Mouse (Mus musculus) ES-E14 (cell line): ENCODE measurements around the gene Ess2. TPM values are rescaled to one million over a fixed set of nuclear protein-coding genes. Genes with fewer than 3 reads are reported as not detected.

Source experiments
- DNase-seq: peaks from one replicate; pipeline ENCODE4 v3.0.0-alpha.2; 2013; ENCODE audit warnings: low read depth, low spot score
- H3K27ac ChIP-seq: 2 replicates; pipeline ENCODE4 v1.5.1; 2012; ENCODE audit warnings: low read depth, mild to moderate bottlenecking, low read length, moderate library complexity, mixed read lengths; ENCODE audit not compliant: poor library complexity, insufficient read depth, severe bottlenecking
- H3K36me3 ChIP-seq: 2 replicates; pipeline ENCODE4 v1.6.1; 2012; ENCODE audit warnings: mild to moderate bottlenecking, low read length, moderate library complexity, mixed read lengths; ENCODE audit not compliant: control insufficient read depth, poor library complexity, insufficient read depth, severe bottlenecking
- H3K4me1 ChIP-seq, 2 experiments: fragments of 150-350 bp in 1 of 2; sonication (generic) in 1 of 2; 2 replicates each; pipeline ENCODE4 v1.6.1; 2012; ENCODE audit warnings: low read length in 2 of 2, mild to moderate bottlenecking in 1 of 2, mixed read lengths in 1 of 2; ENCODE audit not compliant: control insufficient read depth in 2 of 2, insufficient read depth in 2 of 2, poor library complexity in 1 of 2
- H3K4me3 ChIP-seq, 2 experiments: fragments of 150-350 bp in 1 of 2; sonication (generic) in 1 of 2; 2 replicates each; pipeline ENCODE4 v1.5.1; 2012; ENCODE audit warnings: low read length in 2 of 2, low read depth in 1 of 2, mild to moderate bottlenecking in 1 of 2, mixed read lengths in 1 of 2; ENCODE audit not compliant: insufficient read depth in 1 of 2, poor library complexity in 1 of 2, severe bottlenecking in 1 of 2
- H3K9ac ChIP-seq: 2 replicates; pipeline ENCODE4 v1.6.1; 2012; ENCODE audit warnings: low read depth, mild to moderate bottlenecking, low read length, mixed read lengths; ENCODE audit not compliant: poor library complexity, insufficient read depth, severe bottlenecking
- H3K9me3 ChIP-seq: fragments of 150-350 bp; sonication (generic); 2 replicates; pipeline ENCODE4 v1.6.1; 2012; ENCODE audit warnings: low read depth, mild to moderate bottlenecking, low read length; ENCODE audit not compliant: control insufficient read depth, insufficient read depth
- CHD2 ChIP-seq: IDR thresholded peaks from 2 replicates; pipeline ENCODE4 v1.6.1; 2014; ENCODE audit warnings: mild to moderate bottlenecking, low read depth, low read length, inconsistent platforms
- HCFC1 ChIP-seq: IDR thresholded peaks from 2 replicates; pipeline ENCODE4 v1.6.1; 2012; ENCODE audit warnings: low read length, inconsistent platforms, borderline replicate concordance; ENCODE audit not compliant: insufficient read depth
- MAFK ChIP-seq: IDR thresholded peaks from 2 replicates; pipeline ENCODE4 v1.6.1; 2014; ENCODE audit warnings: mild to moderate bottlenecking, low read depth, low read length, inconsistent platforms; ENCODE audit not compliant: insufficient read depth
- ZC3H11A ChIP-seq: IDR thresholded peaks from 2 replicates; pipeline ENCODE4 v1.6.1; 2012; ENCODE audit warnings: low read depth, mild to moderate bottlenecking, inconsistent platforms, low read length, borderline replicate concordance
- ZNF384 ChIP-seq: IDR thresholded peaks from 2 replicates; pipeline ENCODE4 v1.6.1; 2012; ENCODE audit warnings: low read depth, low read length, inconsistent platforms
- in situ Hi-C, 2 experiments: fragments of 600-800 bp; cut with MboI; formaldehyde crosslinking; loops; one replicate each; pipeline ENCODE4 v1.15.1; 2025; ENCODE audit warnings: low sequenced_read_pairs in 2 of 2, inconsistent platforms in 1 of 2; ENCODE audit not compliant: unreplicated experiment in 2 of 2
- total RNA-seq: library from RNA; depleted of rRNA; stranded (reverse); fragments of 300-350 nt; gene quantifications from 2 replicates; pipeline ENCODE4 v1.2.3, GENCODE M21; 2012

Ess2 gene
- total RNA-seq, 1 experiment, result 27.2 TPM

- Histone ChIP-seq H3K4me1 (peaks cover 6 to 31% of the 10 kb centered on the region in 2 experiments; a peak in 3 of 4 replicates), H3K27ac (peak overlapping the region; percentile 85)
Observed at GRCm38 (mm10) chr16:17927351-17928082, 16.4 kb upstream of the Ess2 start.

DNA sequence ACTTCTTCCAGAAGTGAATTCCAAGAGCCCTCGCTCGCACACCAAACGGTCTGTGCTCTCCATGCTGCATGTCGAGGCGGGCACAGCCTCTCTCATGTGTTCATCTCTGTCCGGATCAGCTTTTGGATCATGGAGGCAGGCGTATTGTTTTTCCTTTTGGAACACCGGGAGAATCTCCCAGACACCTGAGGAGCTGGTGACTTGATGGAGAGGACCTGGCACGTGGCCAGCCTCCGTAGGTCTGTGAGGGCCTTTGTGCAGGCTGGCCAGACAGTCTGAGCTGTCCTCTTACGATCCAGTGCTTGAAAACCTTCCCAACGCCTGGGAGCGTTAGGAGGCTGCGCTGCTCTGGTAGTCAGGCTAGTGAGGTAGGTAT is 11.0 kb upstream of the Ess2 start:
- no peaks in the 10 kb centered on the region for H3K9me3 ChIP-seq
- in situ Hi-C loops, result no loop called here
- DNase-seq, result no peak
- H3K9ac ChIP-seq, result peak overlapping the region; percentile 94
- peak overlapping the region; percentile 81 to 90 for H3K4me3 ChIP-seq
- peaks cover 2 to 24% of the 10 kb centered on the region in 2 experiments; a peak in 3 of 4 replicates for H3K4me1 ChIP-seq
- peak overlapping the region; percentile 34; the same call in 1 of the 2 replicates for H3K27ac ChIP-seq
- H3K36me3 ChIP-seq, result peaks cover 26% of the 10 kb centered on the region
- TF ChIP-seq HCFC1 (no peak), ZNF384 (no peak), CHD2 (no peak)

More at GRCm38 (mm10) chr16:17927351-17928082, 16.4 kb upstream of the Ess2 start:
- in situ Hi-C loops, result no loop called here
- Histone ChIP-seq H3K36me3 (peaks cover 26% of the 10 kb centered on the region), H3K9me3 (no peaks in the 10 kb centered on the region), H3K9ac (peak overlapping the region; percentile 87), H3K4me3 (peak overlapping the region; percentile 88 to 92)
- DNase-seq, result no peak
- 0 out of 2 replicates have a peak, but pooled peaks have one; percentile 25 for TF ChIP-seq HCFC1
- TF ChIP-seq ZC3H11A, result no peak

DNA sequence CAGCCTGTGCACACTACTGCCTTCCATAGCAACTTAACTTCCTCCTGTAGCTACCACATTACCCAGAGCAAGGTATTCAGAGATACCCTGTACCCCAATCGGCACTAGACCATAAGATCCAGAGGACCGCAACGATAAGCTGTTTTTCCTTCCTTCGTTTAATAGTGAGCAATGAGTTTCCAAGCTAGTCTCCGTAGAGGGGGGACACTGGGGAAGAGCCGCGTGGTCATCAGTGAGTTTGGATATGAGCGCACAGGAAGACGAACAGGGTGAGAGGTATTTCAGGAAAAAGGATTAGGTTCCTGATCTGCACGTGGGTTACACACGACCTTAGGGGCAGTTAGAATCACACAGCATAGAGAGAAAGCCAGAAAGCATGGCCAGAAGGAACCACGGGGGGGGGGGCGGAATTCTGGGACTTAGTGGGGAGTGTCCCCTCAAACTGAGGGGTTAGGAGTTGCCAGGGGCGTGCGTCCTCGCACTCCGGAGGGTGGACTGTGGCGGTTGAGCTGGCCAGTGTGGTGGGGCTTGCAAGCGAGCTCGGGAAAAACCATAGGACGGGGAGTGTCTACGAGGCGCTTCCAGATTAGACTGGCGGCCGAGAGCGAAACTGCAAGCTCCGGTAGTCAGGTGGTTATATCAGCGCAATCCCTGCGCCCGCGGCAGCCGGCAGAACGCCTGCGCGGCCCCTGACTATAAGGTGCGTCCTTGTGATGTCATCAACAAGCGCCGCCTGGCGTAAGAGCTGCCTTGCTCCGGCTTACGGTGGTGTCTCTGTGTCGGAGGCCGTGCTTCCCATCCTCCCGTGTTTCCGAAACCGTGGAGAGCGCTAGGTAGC is 10.4 kb upstream of the Ess2 start:
- H3K9ac ChIP-seq, result peak overlapping the region; percentile 94
- H3K4me3 ChIP-seq, result peak overlapping the region; percentile 81 to 90
- peaks cover 2 to 21% of the 10 kb centered on the region in 2 experiments; a peak in 3 of 4 replicates for H3K4me1 ChIP-seq
- no peaks in the 10 kb centered on the region for H3K9me3 ChIP-seq
- peak; percentile 96 for DNase-seq
- in situ Hi-C loops, result no loop called here
- peak overlapping the region; percentile 56 for H3K27ac ChIP-seq
- peaks cover 20% of the 10 kb centered on the region for H3K36me3 ChIP-seq
- TF ChIP-seq ZNF384, result no peak
- no peak for TF ChIP-seq MAFK
- TF ChIP-seq HCFC1, result peak; percentile 79; the same call in 1 of the 2 replicates
- TF ChIP-seq ZC3H11A, result peak; percentile 40; the same call in 1 of the 2 replicates
- TF ChIP-seq CHD2, result no peak

DNA sequence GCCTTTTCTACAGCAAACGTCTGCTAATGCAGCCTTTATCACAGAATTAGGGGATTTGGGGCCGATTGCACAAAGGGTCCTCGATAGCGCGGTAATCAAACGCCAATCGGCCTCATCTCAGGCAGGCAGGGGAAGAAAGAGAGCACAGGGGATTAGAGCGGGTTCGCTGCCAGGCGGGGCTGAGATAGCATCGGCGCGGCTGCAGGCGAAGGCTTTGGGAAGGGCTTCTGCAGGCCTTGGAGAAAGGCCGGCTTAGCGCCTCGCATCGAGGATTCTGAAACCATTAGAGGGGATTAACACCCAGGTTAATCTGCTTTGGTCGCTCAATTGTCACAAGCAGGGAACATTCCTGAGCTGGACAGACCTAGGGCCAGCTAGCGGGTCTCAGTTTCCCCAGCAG is 9.4 kb upstream of the Ess2 start:
- H3K4me3 ChIP-seq, result peak overlapping the region; percentile 31 to 42; a peak in 3 of 4 replicates
- DNase-seq, result no peak
- no peak for TF ChIP-seq ZC3H11A
- no peak for TF ChIP-seq CHD2
- TF ChIP-seq ZNF384, result no peak
- no peak for TF ChIP-seq HCFC1
- TF ChIP-seq MAFK, result no peak
- no peak overlapping the region for H3K27ac ChIP-seq
- peak overlapping the region; percentile 41; the same call in 1 of the 2 replicates for H3K9ac ChIP-seq
- H3K4me1 ChIP-seq, result peaks cover 2 to 21% of the 10 kb centered on the region in 2 experiments; a peak in 3 of 4 replicates
- H3K9me3 ChIP-seq, result no peaks in the 10 kb centered on the region
- in situ Hi-C loops, result no loop called here
- H3K36me3 ChIP-seq, result peaks cover 10% of the 10 kb centered on the region
